Mouse (Mus musculus) T-helper 2 cell (primary cell): ENCODE data around the gene Dtx4.
"Not testable (repeated sequence)": the region's sequence is repeated elsewhere in the genome, so short reads cannot be mapped to it uniquely, and the experiment has no call there.

ENCODE experiments used
- in situ Hi-C: fragments of 300-600 bp; cut with MboI, MseI; formaldehyde crosslinking; loops from one replicate; pipeline ENCODE4 v1.15.1; 2025; ENCODE audit warnings: high pct_unique_total_duplicates

Dtx4 gene

DNA sequence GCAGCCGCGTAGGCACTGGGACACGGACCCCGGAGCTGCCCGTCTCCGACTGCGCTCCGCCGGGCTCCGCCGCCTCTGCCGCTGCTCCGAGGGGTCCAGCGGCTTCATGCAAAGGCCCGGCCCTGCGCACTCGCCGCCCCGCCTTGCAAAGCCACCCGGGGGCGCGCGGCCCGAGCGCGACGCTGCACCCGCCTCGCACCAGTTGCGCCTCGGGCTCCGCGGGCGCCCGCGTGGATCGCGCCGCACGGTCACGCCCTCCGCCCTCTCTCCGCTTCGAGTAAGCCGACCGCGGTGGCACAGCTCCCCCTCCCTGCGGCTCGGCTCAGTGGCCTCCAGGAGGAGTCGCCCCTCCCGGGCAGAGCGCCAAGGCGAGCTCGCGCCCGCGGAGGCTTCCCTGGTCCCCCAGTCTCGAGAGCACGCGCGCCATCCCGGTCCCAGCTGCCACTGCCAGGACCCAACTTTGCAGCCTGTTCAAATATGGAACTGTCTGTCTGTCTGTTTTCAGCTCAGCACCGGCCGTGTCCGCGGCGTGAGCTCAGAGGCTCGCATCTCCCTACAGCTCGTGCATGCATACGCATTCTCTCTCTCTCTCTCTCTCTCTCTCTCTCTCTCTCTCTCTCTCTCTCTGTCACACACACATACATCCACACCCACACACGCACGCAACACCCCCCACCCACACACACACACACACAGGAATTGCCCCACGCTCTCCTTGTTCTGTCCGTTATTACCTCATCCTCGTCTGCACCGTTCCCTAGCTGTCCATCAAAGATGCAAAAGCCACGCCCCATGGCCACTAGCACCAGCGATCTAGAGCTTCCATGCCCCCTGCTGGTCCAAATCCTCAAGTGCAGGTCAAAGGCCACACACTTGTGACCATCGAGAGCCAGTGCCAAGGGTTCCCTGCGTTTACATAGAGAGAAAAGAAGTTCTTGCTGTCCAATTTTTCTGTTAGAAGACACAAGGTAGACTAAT lies at the start of gene Dtx4:
Gene Dtx4 (minus strand): TSS at position 85 of the 978 bp plus-strand sequence.
- in situ Hi-C loops = loop anchor here (5.0 kb wide), 1 partner anchor 34 kb away; no protein-coding TSS in a partner anchor

DNA sequence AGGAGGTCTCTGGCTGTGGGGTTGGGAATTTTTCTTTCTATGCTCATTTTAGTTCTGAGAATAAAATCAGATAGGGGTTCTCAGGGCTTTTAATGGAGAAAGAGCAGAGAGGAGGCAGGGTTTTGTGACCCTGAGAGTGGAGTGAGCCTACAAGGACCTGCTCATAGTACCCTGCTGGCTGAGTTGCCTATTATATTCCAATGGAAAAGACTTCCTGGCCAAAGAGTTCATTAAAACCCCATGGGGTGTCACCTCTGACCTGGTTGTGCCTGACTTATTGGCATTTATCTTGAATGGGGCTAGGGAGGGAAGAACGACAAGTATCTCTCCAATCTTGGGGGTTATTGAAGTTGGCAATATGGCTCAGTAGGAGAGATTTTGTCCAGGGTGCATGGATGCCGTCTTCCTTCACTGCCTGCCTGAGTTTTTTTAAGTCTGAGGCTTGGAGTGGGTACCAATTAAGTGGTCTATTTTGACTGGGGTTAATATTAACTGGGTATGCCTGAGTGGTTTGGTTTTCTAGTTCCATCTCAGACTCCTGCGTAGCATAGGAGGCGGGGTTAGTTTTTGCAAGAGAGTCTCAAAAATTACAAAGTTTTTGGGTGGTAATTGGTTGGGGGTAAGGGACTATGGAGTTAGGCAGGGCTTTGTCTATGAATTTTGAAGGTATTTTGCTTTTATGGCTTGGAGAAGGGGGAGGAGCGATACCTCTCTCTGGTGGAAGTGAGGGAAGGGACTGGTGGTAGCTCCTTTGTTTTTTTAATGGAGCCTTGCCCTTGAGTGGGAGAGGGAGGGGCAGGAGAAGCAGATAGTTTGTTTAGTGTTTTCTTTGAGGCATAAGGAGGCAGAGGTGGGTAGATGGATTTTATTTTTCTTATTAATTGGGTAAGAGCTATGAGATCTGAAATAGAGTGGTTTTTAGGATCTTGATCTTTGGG lies 49.0 kb upstream of the Dtx4 start:
- in situ Hi-C loops = no loop called here

DNA sequence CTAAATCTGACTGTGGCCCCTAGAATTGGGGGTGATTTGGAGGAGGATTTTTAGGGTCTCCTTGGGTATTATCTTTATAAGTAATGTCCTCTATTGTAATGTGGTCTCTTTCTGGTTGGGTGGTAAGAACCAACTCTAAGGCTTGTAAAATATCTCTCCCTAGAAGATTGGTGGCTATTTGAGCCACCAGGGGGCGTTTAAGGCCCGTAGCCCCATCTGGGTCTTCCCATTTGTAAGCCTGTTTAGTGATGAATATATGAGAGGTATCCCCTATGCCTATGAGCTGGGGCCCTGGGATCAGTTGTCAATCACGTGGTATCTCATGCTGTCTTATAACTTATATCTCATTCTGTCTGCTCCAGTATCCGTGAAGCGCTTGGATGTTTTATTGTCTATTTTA lies 47.9 kb upstream of the Dtx4 start:
- in situ Hi-C loops = no loop called here

DNA sequence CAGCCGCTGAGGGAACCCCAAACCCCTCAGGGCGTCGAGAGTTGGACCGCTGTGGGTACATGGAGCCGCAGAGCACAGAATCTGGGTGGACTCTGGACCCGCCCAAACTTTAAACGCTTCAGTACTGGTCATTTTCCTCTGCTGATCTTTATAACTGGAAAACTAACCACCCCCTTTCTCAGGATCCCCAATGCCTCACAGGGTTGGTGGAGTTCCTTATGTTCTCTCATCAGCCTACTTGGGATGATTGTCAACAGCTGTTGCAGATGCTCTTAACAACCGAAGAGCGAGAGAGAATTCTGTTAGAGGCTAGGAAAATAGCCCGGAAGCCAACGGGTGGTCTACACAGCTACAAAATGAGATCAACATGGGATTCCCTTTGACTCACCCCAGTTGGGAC lies 44.2 kb upstream of the Dtx4 start, which contains the start of gene Fam111a:
Gene Fam111a (plus strand): TSS at position 301 of the 400 bp plus-strand sequence.
- in situ Hi-C loops = not testable (repeated sequence)

DNA sequence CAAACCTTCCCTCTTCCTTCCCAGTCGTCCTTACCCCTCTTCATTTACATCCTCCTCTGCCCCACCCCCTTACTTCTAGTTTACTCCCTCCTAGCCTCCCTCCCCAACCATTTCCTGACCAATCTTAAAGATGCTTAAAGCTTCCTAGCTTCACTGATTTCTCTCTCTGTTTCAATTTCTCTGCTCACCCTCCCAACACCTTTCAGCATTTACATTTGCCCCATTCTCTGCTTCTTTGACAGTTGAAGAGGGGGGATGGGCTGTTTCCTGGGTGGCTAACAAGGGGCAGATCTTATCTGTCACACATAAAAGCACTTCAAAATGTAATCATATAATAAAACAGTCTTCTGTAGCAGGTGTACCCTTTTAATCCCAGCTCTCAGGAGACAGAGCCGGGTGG lies 40.4 kb upstream of the Dtx4 start:
- in situ Hi-C loops = no loop called here

DNA sequence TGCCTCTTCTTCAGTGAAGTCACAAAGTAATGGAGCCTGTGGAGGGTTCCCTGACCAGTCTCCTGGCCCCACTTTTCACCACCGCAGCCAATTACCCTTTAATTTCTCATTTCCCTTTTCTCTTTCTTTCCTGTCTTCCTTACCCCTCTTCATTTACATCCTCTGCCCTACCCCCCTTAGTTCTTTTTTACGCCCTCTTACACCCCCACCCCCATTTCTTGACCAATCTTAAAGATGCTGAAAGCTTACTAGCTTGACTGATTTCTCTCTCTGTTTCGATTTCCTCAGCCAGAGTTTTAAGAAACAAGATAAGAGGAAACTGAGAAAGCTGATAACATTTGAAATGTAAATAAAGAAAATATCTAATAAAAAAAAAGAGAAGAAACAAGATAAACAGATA lies 39.5 kb upstream of the Dtx4 start:
- in situ Hi-C loops = no loop called here

DNA sequence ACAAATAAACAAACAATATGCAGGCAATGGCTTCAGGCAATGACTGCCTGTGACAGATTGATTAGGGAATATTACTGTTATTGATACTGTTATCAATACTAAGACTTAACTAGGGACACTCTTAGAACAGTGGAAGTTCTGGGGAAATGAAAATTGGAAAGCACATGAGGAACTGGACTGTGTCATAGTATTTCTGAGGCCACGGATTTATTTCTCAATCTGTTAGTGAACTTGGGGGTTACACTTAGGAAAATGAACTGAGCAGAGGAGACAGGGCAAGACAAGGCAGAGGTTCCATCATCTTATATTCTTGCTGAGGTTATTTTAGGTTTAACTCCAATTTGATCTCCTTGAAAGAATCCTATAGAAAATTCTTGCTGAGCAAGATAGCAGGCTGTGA lies 38.7 kb upstream of the Dtx4 start:
- in situ Hi-C loops = no loop called here

DNA sequence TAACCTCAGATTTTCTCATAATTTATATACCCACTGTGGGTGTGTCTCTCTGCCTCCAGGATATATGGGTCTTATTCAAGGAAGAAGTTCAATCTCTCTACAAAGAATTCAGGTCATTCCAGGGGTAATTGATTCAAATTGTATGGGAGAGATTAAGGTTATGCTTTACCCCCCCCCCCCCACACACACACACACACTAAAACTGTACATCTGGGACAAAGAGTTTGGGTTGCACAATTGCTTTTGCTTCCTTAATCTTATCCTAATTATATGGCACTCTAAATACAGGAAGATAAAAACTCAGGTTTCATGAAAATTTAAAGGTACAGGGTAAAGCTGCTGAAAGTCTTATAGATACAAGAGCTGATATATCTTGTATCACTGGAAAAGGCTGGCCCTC lies 35.9 kb upstream of the Dtx4 start:
- in situ Hi-C loops = no loop called here

DNA sequence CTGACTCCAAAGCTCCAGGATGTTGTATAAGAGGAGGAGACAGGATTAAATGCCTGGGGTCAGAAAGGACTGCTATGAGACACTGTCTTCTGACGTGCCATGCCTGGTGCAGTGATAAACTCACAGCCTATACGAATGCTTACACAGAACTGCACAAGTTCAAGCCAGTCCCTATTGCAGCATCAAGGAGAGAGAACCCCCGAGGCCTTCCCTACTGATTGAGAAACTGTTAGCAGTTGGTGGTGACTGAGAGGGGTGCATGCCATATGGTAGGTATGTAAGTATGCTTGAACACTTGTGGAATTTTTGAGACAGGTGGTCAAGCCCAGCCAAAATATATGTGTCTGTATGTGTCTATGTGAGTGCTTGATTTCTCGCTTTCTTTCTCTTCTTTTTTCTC lies 22.1 kb upstream of the Dtx4 start:
- in situ Hi-C loops = no loop called here

DNA sequence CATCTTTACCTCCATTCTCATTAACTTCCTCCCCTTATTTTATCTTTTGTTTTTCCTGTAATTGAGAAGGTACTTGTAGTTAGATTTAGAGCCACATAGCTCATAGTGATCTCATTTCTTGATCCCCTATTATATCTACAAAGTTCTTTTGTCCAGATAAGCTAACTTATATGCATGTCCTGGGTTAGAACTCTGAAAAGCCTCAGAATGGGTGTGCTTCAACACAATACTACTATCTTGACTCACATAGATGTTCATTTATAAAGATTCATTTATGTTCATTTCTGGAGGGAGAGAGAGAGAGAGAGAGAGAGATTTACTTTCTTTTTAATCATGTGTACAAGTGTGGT lies 17.3 kb upstream of the Dtx4 start:
- in situ Hi-C loops = loop anchor here (5.0 to 10.0 kb wide), 2 partner anchors 69 to 1566 kb away; no protein-coding TSS in a partner anchor

DNA sequence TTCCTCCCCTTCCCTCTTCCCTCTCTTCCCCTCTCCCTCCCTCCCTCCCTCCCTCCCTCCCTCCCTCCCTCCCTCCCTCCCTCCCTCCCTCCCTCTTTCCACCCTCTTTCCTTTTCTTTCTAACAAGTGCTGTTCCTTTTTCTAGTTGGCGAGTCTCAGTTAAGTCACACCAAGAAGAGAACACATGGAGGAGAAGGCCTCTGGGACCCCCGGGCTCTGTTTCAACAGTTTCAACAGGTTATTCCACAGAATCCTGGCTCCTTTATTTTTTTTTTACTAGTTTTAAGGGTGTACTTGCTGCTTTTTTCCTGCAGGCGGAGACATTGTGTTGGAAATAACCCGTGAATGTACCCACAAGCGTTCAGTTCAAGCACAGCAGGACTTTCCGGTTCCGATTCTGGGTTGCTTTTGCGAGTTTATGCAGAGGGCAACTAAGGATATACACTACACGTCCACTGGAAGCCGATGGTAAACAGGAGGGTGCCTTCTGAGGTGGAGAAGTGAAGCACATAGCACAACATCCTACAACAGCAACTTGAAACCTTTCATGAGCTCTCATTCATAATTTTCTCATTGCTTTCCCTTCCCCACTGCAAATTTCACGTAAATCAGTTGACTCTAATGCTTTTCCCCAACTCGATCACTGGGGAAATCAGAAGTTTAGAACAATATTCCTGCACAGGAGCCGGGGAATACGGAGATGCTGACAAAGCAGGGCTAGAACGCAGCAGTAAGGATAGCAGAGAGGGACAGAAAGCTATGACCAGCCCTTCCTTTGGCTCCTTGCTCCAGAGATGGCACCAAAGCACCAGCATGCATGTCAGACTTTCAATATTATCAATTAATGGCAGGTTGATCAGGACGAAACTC lies 16.7 kb upstream of the Dtx4 start:
- in situ Hi-C loops = loop anchor here (5.0 to 10.0 kb wide), 2 partner anchors 69 to 1567 kb away; no protein-coding TSS in a partner anchor

DNA sequence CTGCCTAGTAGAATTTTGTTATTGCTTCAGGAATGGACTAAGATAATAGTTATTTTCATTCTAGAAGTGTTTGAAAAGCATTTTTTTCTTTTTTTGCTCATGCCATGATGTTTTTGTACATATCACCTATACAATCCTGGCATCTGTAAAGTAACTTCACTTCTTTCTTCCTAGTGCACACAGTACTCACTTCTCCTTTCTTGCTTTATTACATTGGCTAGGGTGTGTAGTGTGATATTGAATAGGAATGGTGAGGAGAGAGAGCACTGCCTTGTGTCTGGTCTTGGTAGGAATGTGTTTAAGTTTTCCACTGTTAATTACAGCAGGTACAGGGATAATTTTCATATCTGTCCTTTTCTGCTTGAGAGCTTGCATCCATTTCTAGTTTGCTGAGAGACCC lies 13.4 kb upstream of the Dtx4 start:
- in situ Hi-C loops = loop anchor here (5.0 to 10.0 kb wide), 2 partner anchors 73 to 1570 kb away; no protein-coding TSS in a partner anchor

DNA sequence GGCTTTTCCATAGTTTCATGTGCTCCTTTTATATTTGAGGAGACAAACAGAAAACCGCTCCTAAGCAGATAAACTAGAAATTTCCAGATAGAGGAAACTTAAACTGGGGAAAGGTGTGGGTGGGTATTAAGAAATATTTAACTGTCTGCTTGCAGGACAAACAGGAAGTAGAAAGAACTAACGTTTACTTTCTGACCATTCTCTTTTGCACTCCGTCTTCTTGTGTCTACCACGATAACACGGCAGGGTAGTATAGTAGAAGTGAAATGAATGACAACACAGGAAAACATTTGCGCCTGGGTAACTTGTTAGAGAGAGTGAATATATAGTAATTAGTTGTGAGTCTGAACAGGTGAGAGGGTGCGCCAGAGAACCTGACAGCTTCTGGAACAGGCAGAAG lies 1.5 kb upstream of the Dtx4 start:
- in situ Hi-C loops = loop anchor here (5.0 kb wide), 1 partner anchor 35 kb away; no protein-coding TSS in a partner anchor

DNA sequence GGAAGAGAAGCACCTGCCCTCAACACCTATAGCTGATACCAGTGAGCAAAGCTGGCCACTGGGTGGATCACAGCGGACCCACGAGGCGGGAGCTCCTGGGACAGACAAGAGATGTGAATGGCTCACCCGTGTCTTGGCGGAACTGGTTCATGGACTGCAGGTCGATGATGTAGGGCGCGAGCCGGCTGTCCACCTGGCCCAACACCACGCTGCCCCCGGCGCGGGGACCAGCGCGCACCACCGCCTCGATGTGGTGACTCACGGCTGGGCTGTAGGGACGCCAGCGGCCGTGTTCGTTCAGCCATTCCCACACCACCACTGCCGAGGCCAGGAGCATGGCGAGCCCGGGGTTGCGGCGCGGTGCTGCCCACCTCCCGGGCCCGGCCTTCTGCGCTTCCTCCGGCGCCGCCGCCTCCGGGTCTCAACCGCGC lies 358 bp downstream of the Dtx4 start:
- in situ Hi-C loops = loop anchor here (5.0 kb wide), 1 partner anchor 34 kb away; no protein-coding TSS in a partner anchor

DNA sequence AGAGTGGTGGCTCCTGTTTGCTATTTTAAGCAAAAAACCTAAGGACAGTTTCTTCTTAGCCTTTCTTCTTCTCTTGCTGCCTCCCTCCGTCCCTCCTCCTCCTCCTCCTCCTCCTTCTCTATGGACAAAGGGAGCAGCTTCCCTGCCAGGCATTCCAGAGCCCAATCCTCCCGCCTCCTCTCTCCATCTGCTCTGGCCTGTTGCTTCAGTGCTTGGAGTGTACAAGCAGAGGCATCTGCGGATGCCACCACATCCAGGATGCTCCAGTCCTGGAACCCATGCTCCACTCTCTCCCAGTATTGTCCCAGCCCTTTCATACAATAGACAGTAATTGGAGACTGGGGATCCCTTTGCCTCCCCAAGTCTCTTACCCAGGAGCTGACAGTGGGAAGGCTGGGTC lies 1.1 kb downstream of the Dtx4 start:
- in situ Hi-C loops = loop anchor here (5.0 kb wide), 1 partner anchor 33 kb away; no protein-coding TSS in a partner anchor

DNA sequence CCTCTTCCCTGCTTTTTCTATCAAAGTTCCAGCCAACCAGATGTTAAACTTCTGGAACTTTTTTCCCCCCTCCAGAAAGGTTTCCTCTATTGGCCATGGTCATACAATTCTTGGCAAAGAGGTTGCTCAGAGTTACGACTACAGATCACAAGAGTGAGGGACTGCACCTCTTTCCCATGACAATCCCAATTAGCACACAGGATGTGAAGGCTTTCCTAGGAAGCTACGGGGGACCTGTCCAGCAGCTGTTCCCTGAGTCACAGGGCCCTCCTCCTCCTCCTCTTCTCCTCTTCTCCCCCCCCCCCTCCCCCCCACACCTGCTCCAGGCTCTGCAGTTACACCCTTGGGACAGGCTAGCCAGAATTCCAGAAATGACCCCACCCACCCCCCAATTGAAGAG lies 1.8 kb downstream of the Dtx4 start:
- in situ Hi-C loops = no loop called here

DNA sequence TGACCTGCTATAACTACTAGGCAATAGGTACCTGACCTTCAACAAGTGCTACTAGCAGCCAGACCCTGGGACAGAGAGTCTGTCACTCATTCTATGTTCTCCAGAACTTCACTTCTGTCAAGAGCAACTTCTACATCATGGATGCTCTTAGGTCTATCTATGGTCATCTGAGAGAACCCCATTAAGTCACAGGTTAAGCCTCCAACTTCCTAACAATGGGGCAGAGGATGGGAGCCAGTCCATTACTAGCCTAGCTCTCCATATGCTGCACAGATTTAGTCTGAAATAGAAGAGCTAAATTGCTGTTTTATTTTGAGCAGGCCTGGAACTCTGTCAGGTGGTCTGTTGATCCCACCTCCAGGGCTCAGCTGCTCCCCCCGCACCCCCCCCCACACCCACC lies 2.3 kb downstream of the Dtx4 start:
- in situ Hi-C loops = no loop called here

DNA sequence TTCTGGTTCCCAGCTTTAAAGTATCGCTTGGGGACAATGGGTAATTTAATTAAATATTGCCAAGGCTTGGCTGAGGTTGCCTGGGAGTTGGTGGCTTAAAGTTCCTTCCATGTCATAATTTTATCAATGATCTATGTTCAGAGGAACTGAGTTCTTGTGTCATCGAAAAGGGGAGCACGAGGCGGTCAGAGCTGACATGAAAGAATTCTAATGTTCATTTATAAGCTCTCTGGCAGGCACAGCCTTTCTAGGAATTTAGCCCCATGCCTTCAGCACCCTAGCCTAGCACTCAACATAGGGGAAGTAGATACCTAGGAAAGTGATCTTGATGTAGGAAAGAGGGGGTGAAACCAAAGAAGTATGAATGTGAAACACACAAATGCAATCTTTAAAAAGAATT lies 2.9 kb downstream of the Dtx4 start:
- in situ Hi-C loops = no loop called here

DNA sequence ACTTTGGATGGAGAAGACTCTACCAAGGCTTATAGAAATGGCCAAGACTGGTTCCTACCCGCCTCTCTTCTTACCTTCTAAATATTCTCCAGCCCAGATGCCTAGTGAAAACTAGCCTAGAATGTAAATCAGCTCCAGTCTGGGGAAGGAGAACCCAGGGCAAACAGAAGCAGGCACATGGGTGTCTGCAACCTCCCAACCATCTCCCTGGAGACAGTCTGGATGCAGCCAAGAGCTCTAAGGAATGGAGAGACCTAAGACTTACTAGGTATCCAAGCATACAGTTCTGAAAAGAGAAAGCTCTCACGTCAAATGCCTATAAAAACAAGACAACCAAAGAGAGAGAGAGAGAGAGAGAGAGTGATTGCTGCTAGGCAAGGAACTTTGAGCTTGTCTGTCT lies 3.3 kb downstream of the Dtx4 start:
- in situ Hi-C loops = no loop called here

DNA sequence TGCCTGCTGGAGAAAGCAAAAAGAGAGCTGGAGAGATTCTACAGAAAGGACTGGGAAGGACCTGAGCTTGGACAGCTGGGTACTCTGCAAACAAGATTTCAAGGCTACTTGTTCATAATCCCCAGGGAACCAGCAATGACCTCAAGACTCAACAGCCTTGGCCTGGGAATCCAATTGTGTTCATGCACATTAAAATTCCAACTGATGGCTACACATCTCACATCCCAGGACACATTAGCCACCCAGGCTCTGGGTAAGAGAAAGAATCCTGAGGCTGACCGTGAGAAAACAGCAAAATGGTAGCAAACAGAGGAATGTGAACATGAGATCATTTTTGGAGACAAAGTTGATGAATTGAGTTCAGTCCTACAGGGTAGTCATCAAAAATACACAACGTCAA lies 5.0 kb downstream of the Dtx4 start:
- in situ Hi-C loops = no loop called here
